Mouse (Mus musculus) T-helper 17 cell (primary cell): ENCODE measurements around the gene Ifi27l2b.
"Not testable (repeated sequence)": the region's sequence is repeated elsewhere in the genome, so short reads cannot be mapped to it uniquely, and the experiment has no call there.

ENCODE experiments used
- in situ Hi-C, 2 experiments: fragments of 300-600 bp; cut with MboI, MseI; formaldehyde crosslinking; loops; 1 replicate in 1 of 2; 2 replicates in 1 of 2; pipeline ENCODE4 v1.15.1; 2025; ENCODE audit warnings: high pct_unique_total_duplicates in 2 of 2

Ifi27l2b gene

DNA sequence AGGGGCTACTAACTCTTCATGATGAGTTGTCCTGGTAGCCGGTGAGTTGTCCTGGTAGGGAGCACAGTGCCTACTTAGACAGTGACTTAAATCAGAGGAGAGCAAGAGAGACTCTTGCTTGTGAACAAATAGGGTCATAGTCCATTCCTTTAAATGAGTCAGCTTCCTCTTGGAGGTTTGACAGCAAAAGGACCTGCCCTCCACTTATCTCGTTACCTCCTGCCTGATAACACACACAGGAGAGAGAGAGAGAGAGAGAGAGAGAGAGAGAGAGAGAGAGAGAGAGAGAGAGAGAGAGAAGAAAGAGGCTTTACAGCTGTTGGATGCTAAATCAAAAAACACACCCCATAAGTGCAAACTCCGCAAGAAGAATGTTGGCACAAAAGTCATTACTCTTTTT, at the start of gene Ifi27l2b:
TSS of gene Ifi27l2b (minus strand) at position 84 of the 400 bp plus-strand sequence.
- in situ Hi-C loops = no loop called here

DNA sequence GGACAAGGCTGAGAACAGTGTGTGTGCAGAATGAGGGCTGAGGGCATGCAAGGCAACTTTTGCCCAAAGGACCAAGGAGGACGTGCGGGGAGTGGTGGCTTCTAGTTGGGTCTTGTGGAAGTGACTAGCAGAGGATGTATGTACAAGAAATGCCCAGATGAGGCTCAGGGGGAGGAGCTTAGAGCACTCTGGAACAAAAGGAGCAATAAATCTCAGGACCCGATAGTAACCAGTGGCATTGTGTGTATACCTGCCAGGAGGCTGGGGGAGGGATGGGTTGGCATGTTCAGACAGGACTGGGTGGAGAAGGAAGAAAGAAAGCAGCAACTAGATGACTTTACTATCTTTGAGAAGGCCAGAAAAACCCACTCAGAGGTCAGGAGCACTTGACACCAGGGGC, 47.4 kb upstream of the Ifi27l2b start:
- in situ Hi-C loops = no loop called here

- in situ Hi-C loops = no loop called here
These were observed 46.3 kb upstream of the Ifi27l2b start for GRCm38 (mm10) chr12:103503300-103503699.

DNA sequence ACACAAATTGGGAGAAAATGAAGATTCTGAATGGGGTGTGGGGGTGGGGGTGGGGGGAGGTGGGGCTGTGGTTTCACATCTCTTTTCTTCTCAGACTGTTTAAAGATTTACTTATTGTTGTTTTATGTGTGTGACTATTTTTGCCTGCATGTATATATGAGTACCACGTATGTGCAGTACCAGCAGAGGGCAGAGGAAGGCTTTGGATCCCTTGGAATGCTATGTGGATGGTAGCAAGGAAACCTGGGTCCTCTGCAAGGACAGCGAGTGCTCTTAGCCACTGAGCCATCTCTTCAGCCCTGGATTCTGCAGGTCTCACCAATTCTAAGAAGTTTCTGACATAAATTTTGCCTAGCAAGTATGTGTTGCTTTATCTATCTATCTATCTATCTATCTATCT, 42.2 kb upstream of the Ifi27l2b start:
- in situ Hi-C loops = loop anchor here (10.0 kb wide), 1 partner anchor 354 kb away; no protein-coding TSS in a partner anchor

GRCm38 (mm10) chr12:103498768-103499167, 41.7 kb upstream of the Ifi27l2b start:
- in situ Hi-C loops = loop anchor here (10.0 kb wide), 1 partner anchor 354 kb away; no protein-coding TSS in a partner anchor

DNA sequence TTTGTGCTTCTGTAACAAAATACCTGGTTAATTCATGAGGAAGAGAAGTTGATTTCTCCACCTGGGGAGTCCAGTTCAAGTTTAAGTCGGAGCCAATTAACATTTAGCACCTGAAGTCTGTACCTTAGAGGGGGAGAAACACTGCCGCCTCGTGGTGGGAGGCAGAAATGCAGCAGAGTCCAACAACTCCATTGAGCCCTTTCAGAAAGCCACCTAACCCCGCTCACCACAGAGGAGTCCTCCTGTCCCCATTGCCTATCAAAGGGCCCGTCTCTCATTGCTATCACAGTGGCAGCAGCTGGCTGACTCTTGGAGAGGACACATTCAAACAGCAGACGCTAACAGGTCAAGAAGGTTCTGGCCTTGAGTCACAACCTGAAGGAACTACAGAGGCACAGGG, 37.5 kb upstream of the Ifi27l2b start:
- in situ Hi-C loops = loop anchor here (5.0 to 10.0 kb wide), 3 partner anchors 62 to 350 kb away; partner anchors contain the start of genes Ddx24 (in 1 of the 2) and Ifi27 (in 1 of the 2)

GRCm38 (mm10) chr12:103492767-103493166, 35.7 kb upstream of the Ifi27l2b start:
- in situ Hi-C loops = loop anchor here (5.0 to 10.0 kb wide), 3 partner anchors 60 to 348 kb away; partner anchors contain the start of genes Ddx24 (in 1 of the 2) and Ifi27 (in 1 of the 2)

DNA sequence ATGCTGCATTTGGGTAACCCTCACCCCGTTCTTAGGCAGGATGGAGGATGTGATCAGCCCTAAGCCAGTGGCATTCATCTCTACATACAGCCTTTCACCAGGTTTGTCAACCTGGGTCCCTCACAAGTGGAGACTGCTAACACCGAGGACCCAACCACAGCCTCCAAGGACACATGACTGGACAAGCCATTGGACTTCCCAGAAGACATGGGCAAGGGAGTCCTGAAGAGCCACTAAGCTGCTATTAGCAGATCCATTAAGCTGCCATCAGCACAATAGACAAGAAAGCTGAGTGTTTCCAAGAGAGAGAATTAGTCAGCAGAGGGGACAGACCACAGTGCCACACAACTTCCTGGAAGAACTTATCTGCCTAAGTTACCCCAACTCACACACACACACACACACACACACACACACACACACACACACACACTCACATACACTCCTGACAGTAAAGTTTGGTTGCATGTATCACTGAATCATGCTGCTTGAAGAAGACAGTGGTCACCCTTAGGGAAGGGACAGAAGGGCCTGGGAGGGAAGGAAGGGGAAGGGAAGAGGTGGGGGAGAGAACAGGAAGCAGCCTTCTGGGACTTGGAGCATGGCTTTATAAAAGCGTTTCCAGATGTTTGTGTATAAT, 34.2 kb upstream of the Ifi27l2b start:
- in situ Hi-C loops = loop anchor here (5.0 to 10.0 kb wide), 3 partner anchors 59 to 346 kb away; partner anchors contain the start of genes Ddx24 (in 1 of the 2) and Ifi27 (in 1 of the 2)

DNA sequence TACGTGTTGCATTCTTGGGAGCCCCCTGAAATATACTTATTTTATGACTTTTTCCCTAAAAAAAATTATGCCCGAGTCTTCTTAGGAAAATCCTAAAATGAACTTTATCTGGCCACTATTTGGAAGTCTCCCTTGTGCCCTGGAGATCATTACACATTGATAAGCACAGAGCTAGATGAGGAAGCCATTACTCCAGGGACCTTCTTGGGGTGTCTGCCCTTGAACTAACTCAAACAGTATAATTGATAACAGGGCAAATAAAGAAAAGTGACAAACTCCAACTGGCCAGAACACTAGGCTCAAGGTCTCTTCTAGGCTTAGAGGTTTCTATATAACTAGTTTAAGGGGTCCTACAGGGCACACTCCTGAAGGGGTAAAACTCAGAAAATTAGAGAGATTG, 30.7 kb upstream of the Ifi27l2b start:
- in situ Hi-C loops = no loop called here

DNA sequence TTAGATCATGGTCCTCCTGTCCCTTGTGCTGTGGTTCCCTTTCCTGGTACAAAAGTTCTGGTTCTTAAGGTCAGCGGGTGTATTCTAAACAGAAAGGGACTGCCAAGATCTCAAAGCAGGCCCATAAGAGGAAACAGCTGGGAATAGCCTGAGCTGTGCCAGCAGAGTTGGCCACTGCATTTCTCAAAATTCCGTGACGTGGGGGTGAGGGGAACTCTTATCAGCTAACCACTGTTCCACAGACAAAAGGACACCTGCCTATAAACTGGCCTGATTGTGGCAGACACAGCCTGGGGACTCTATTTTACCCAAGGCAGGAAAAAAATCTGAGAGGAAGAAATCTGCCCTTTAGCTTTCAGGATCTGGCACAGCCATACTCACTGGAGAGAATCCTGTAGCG, 30.3 kb upstream of the Ifi27l2b start:
- in situ Hi-C loops = no loop called here

- in situ Hi-C loops = no loop called here
These were observed 29.7 kb upstream of the Ifi27l2b start for GRCm38 (mm10) chr12:103486726-103487125.

DNA sequence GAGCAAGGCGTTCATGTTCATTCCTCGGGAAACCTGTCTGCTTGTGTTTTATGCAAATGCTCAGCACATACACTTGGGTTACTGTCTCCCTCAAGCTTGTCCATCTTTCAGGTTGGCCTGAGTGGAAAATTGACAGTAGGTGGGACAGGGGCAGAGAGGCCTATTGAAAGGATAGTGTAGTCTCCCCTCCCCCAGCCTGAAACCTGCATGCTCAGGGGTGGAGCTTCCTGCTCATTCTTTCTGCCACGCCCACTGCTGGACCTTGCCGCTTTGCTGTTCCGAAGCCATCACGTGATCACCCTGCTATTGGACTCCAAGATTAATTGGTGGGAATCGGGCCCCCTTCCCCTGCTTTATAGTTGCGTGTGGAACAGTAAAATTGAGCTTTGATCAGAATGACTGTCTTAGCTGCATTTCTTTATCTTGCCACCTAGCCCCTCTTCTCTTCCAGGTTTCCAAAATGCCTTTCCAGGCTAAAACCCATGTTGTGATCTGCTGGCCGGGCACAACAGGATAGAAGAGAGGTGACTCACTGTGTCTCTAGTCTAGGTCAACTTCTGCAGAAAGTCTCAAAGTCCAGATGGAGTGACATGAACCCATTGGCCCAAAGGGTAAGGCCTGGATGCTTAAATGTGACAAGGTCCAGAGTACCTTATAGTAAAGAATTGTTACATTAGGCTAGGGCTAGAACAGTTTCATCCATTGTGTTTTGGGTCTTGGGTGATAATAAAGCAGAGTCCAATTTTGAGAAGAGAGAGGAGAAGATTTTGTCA, 27.4 kb upstream of the Ifi27l2b start:
- in situ Hi-C loops = not testable (repeated sequence)

- in situ Hi-C loops = no loop called here
These were observed 25.8 kb upstream of the Ifi27l2b start for GRCm38 (mm10) chr12:103482781-103483180.

GRCm38 (mm10) chr12:103481671-103482070, 24.6 kb upstream of the Ifi27l2b start:
- in situ Hi-C loops = no loop called here

GRCm38 (mm10) chr12:103477461-103478015, 20.5 kb upstream of the Ifi27l2b start:
- in situ Hi-C loops = no loop called here

- in situ Hi-C loops = no loop called here
These were observed 19.9 kb upstream of the Ifi27l2b start for GRCm38 (mm10) chr12:103476779-103477389.

DNA sequence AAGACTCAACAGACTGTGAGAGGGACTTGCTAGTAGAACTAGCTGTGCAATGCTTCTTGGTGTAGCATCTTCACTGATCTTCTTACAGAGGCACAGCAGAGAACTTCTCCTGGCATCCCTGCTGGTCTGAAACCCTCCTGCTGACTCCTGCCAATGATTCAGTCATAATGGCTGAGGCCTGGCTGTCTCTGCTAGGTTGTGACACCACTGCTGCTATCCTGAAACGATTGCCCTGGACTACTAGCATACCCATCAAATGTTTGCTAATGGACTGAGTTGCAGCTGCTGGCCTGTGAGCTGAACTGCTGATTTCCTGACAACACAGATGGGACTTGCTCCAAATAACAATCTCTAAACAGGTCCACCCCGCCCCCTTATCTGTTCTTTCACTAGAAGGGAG, 17.5 kb upstream of the Ifi27l2b start:
- in situ Hi-C loops = no loop called here

- in situ Hi-C loops = not testable (repeated sequence)
These were observed 296 bp downstream of the Ifi27l2b start for GRCm38 (mm10) chr12:103456727-103457126.

DNA sequence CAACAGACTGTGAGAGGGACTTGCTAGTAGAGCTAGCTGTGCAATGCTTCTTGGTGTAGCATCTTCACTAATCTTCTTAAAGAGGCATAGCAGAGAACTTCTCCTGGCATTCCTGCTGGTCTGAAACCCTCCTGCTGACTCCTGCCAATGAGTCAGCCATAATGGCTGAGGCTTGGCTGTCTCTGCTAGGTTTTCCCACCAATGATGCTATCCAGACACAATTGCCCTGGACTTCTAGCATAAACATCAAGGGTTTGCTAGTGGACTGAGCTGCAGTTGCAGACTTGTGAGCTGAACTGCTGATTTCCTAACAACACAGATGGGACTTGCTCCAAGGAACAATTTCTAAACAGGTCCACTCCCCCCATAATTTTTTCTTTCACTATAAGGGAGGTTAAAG, 3.7 kb downstream of the Ifi27l2b start:
- in situ Hi-C loops = no loop called here

DNA sequence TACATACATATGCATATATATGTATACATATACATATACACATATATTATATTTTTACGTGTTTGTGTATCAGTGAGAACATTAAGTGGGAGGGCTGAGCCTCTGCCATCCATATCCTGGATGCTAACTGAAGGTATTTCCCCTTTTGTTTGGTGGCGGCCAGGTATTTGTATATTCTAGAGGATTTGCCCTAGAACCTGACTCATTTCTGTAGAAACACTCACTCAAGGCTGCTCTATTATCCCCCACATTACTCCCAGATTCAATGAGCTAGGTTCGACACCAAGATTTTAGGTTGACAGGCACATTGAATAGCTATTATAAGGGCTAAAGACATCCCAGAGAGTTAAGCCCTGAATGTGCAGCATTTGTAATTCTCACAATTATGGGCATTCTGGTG, 12.0 kb downstream of the Ifi27l2b start:
- in situ Hi-C loops = no loop called here

GRCm38 (mm10) chr12:103444261-103444660, 12.8 kb downstream of the Ifi27l2b start:
- in situ Hi-C loops = not testable (repeated sequence)

GRCm38 (mm10) chr12:103443524-103443923, 13.5 kb downstream of the Ifi27l2b start, which contains the start of gene Ifi27l2a:
Gene Ifi27l2a (minus strand): TSS chr12:103443680.
- in situ Hi-C loops = no loop called here
